Mouse (Mus musculus): ENCODE data around the gene Ptprd. TPM values are rescaled to one million over a fixed set of nuclear protein-coding genes. Genes with fewer than 3 reads are reported as not detected.

Ptprd gene
- polyA plus RNA-seq, 1 experiment from 2014 or later = 13.8 TPM

GRCm38 (mm10) chr4:76354167-76354566 is 1857.6 kb downstream of the Ptprd start:
- no peak for TF ChIP-seq CTCF (IDR thresholded peaks at IDR 0.05; ENCODE audit: low read depth)
- WGBS = 91% methylated on average over 2 of the region's 2 CpGs
- ATAC-seq = no peak

DNA sequence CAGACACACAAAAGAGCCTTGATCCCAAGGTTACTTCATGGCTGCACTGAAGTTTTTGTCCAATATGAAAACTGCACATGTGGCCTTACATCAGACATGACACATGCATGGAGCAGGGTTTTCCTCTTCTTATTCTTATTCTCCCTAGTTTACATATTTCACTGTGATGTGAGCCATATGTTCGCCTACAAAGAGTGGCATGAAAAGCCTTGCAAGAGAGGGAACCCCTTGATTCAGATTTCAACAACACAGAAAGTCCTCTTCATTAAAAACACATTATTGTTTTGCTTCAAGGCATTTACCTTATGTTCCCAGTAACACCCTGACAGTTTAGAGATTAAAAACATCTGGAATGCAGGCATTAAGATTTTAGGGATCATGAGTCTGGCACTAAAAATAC is 1859.3 kb downstream of the Ptprd start:
- H3K4me1 ChIP-seq (replicated peaks; ENCODE audit: control insufficient read depth, insufficient read depth, low read length) = 0 out of 2 replicates have a peak, but pooled peaks cover 2% of the 10 kb centered on the region
- no peak for TF ChIP-seq CTCF (IDR thresholded peaks at IDR 0.05; ENCODE audit: low read depth)
- H3K9me3 ChIP-seq (ENCODE audit: control insufficient read depth) = no peaks in the 10 kb centered on the region
- no peak for ATAC-seq
- no peak overlapping the region for H3K9ac ChIP-seq (ENCODE audit: low read depth, low read length)
- H3K27ac ChIP-seq (ENCODE audit: low read depth, low read length) = no peak overlapping the region
- no peaks in the 10 kb centered on the region for H3K27me3 ChIP-seq (replicated peaks; ENCODE audit: control insufficient read depth, insufficient read depth, low read length)
- no peaks in the 10 kb centered on the region for H3K36me3 ChIP-seq (ENCODE audit: control insufficient read depth, insufficient read depth)
- 91% methylated on average over 1 of the region's 1 CpGs for WGBS
- no peak overlapping the region for H3K4me2 ChIP-seq (replicated peaks; ENCODE audit: low read depth)
- no peak overlapping the region for H3K4me3 ChIP-seq (ENCODE audit: low read depth, low read length)

More at GRCm38 (mm10) chr4:76354167-76354566, 1857.6 kb downstream of the Ptprd start:
- Histone ChIP-seq H3K4me1 (replicated peaks; ENCODE audit: control insufficient read depth, insufficient read depth, low read length) (0 out of 2 replicates have a peak, but pooled peaks cover 2% of the 10 kb centered on the region), H3K36me3 (ENCODE audit: control insufficient read depth, insufficient read depth) (no peaks in the 10 kb centered on the region), H3K9me3 (ENCODE audit: control insufficient read depth) (no peaks in the 10 kb centered on the region), H3K27me3 (replicated peaks; ENCODE audit: control insufficient read depth, insufficient read depth, low read length) (no peaks in the 10 kb centered on the region), H3K9ac (ENCODE audit: low read depth, low read length) (no peak overlapping the region), H3K4me2 (replicated peaks; ENCODE audit: low read depth) (no peak overlapping the region), H3K27ac (ENCODE audit: low read depth, low read length) (no peak overlapping the region), H3K4me3 (ENCODE audit: low read depth, low read length) (no peak overlapping the region)

GRCm38 (mm10) chr4:76351201-76351979 is 1860.4 kb downstream of the Ptprd start:
- Histone ChIP-seq H3K4me1 (replicated peaks; ENCODE audit: control insufficient read depth, insufficient read depth, low read length) (0 out of 2 replicates have a peak, but pooled peaks cover 2% of the 10 kb centered on the region), H3K27me3 (replicated peaks; ENCODE audit: control insufficient read depth, insufficient read depth, low read length) (no peaks in the 10 kb centered on the region), H3K9ac (ENCODE audit: low read depth, low read length) (no peak overlapping the region), H3K36me3 (ENCODE audit: control insufficient read depth, insufficient read depth) (no peaks in the 10 kb centered on the region), H3K4me2 (replicated peaks; ENCODE audit: low read depth) (no peak overlapping the region), H3K27ac (ENCODE audit: low read depth, low read length) (no peak overlapping the region), H3K4me3 (ENCODE audit: low read depth, low read length) (no peak overlapping the region), H3K9me3 (ENCODE audit: control insufficient read depth) (no peaks in the 10 kb centered on the region)
- 72% methylated on average over 8 of the region's 8 CpGs for WGBS
- ATAC-seq = no peak
- TF ChIP-seq CTCF (IDR thresholded peaks at IDR 0.05; ENCODE audit: low read depth) = no peak

DNA sequence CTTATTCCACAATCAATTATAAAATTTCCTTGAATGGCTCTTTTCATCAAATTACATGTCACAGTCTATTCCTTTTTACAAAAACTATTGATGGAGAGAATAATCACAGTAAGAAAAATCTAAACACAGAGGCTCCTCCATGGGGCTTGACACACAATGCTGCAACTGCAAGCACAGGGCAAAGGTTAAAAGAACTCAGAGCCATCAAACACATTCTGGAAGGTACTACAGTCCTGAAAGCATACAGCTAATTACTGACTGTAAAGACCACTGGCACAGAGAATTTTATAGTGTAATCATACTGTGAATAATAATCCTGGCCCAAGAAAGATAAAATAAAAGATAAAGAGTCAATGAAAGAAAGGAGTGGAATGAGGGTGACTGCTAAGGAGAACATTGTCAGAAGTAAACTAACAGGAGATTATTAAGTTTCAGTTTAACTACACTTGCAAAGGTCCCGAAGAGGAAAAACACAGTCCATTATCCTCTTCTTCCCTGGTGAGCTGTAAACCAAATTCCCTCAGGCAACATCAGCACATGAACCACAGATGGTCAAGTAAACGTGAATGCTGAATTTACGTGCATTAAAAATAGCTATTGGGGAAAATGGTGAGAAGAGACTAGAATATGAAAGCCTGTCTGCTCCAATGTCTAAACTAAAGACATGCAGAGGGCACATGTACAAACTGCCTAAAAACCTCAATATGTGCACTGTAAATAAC is 1861.4 kb downstream of the Ptprd start:
- H3K27me3 ChIP-seq (replicated peaks; ENCODE audit: control insufficient read depth, insufficient read depth, low read length) = no peaks in the 10 kb centered on the region
- no peak for TF ChIP-seq CTCF (IDR thresholded peaks at IDR 0.05; ENCODE audit: low read depth)
- WGBS = 29% methylated on average over 3 of the region's 3 CpGs
- no peak overlapping the region for H3K9ac ChIP-seq (ENCODE audit: low read depth, low read length)
- H3K9me3 ChIP-seq (ENCODE audit: control insufficient read depth) = no peaks in the 10 kb centered on the region
- H3K27ac ChIP-seq (ENCODE audit: low read depth, low read length) = no peak overlapping the region
- H3K4me2 ChIP-seq (replicated peaks; ENCODE audit: low read depth) = 0 out of 2 replicates have a peak overlapping the region, but pooled peaks have one; percentile 18
- ATAC-seq = no peak
- H3K36me3 ChIP-seq (ENCODE audit: control insufficient read depth, insufficient read depth) = no peaks in the 10 kb centered on the region
- no peak overlapping the region for H3K4me3 ChIP-seq (ENCODE audit: low read depth, low read length)
- H3K4me1 ChIP-seq (replicated peaks; ENCODE audit: control insufficient read depth, insufficient read depth, low read length) = 0 out of 2 replicates have a peak, but pooled peaks cover 2% of the 10 kb centered on the region

DNA sequence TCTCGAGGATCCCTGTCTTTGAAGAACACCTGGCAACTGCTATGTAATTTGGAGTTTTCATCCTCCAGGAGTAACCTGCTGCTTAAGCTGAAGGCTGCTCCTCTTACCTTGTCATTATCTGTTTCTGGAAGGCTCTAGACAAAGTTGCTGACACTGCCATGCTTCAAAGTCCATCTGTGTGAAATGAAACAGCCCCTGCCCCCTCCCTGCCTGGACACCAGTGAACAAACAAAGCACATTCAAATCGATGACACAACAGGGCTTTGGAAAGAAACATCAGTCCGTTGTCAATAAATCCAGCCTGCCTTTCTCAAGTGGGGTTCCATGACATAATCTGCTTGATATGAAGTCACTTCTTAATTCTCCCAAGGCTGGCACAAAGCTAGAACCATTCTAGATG is 1867.7 kb downstream of the Ptprd start:
- Histone ChIP-seq H3K4me3 (ENCODE audit: low read depth, low read length) (no peak overlapping the region), H3K27ac (ENCODE audit: low read depth, low read length) (no peak overlapping the region), H3K4me1 (replicated peaks; ENCODE audit: control insufficient read depth, insufficient read depth, low read length) (no peaks in the 10 kb centered on the region), H3K4me2 (replicated peaks; ENCODE audit: low read depth) (no peak overlapping the region), H3K9me3 (ENCODE audit: control insufficient read depth) (no peaks in the 10 kb centered on the region), H3K36me3 (ENCODE audit: control insufficient read depth, insufficient read depth) (no peaks in the 10 kb centered on the region), H3K9ac (ENCODE audit: low read depth, low read length) (no peak overlapping the region), H3K27me3 (replicated peaks; ENCODE audit: control insufficient read depth, insufficient read depth, low read length) (no peaks in the 10 kb centered on the region)
- ATAC-seq = peak; percentile 61; the same call in 1 of the 2 replicates
- TF ChIP-seq CTCF (IDR thresholded peaks at IDR 0.05; ENCODE audit: low read depth) = no peak
- 48% methylated on average over 3 of the region's 3 CpGs for WGBS

- Histone ChIP-seq H3K9me3 (ENCODE audit: control insufficient read depth) (no peaks in the 10 kb centered on the region), H3K36me3 (ENCODE audit: control insufficient read depth, insufficient read depth) (no peaks in the 10 kb centered on the region), H3K27ac (ENCODE audit: low read depth, low read length) (no peak overlapping the region), H3K4me2 (replicated peaks; ENCODE audit: low read depth) (no peak overlapping the region), H3K27me3 (replicated peaks; ENCODE audit: control insufficient read depth, insufficient read depth, low read length) (no peaks in the 10 kb centered on the region), H3K4me1 (replicated peaks; ENCODE audit: control insufficient read depth, insufficient read depth, low read length) (no peaks in the 10 kb centered on the region), H3K9ac (ENCODE audit: low read depth, low read length) (no peak overlapping the region), H3K4me3 (ENCODE audit: low read depth, low read length) (no peak overlapping the region)
- ATAC-seq = peak; percentile 59; the same call in 1 of the 2 replicates
- TF ChIP-seq CTCF (IDR thresholded peaks at IDR 0.05; ENCODE audit: low read depth) = no peak
- 49% methylated on average over 1 of the region's 1 CpGs for WGBS
These were observed 1873.8 kb downstream of the Ptprd start for GRCm38 (mm10) chr4:76337926-76338325.
